Mouse (Mus musculus) v-Abl transformed pro-B cells (cell line): ENCODE measurements around the gene Mfap5.
"Not testable (repeated sequence)": the region's sequence is repeated elsewhere in the genome, so short reads cannot be mapped to it uniquely, and the experiment has no call there.

Experiments used
- in situ Hi-C, 2 experiments: fragments of 400-800 bp; cut with MboI; formaldehyde crosslinking; loops; one replicate each; pipeline ENCODE4 v1.15.1; 2025; ENCODE audit not compliant: unreplicated experiment in 2 of 2

Mfap5 gene

GRCm38 (mm10) chr6:122553606-122554005, 48.0 kb downstream of the Mfap5 start, which contains the start of gene Aicda:
Aicda (plus strand) TSS chr6:122553801.
- in situ Hi-C loops = no loop called here

- in situ Hi-C loops = no loop called here
Measured at GRCm38 (mm10) chr6:122554102-122554501, 48.5 kb downstream of the Mfap5 start.

GRCm38 (mm10) chr6:122555266-122555665, 49.6 kb downstream of the Mfap5 start:
- in situ Hi-C loops = no loop called here

DNA sequence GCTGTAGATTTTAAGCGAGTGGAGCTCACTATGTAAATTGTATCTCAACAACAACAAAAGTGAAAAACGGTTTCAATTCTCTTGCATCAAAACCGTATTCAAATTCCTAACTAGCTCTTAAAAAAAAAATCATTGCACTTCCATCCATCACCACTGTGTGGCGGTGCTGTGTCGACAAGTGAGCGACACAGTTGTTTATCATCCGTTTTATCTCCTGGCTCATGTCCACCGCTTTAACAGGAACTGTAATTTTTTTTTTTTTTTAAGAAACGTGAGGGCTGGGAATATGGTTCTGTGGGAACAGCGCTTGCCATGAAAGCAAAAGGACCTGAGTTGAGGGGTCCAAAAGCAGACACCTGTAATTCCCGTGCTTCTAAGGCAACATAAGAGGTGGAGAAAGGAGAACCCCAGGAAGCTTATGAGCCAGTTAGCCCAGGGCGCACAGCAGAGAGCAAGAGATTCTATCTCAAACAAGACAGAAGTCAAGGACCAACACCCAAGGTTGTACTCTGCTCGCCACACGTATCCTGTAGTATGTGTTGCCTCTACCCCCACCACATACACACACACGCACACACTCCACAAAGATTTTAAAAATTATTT, 51.4 kb downstream of the Mfap5 start:
- in situ Hi-C loops = no loop called here

DNA sequence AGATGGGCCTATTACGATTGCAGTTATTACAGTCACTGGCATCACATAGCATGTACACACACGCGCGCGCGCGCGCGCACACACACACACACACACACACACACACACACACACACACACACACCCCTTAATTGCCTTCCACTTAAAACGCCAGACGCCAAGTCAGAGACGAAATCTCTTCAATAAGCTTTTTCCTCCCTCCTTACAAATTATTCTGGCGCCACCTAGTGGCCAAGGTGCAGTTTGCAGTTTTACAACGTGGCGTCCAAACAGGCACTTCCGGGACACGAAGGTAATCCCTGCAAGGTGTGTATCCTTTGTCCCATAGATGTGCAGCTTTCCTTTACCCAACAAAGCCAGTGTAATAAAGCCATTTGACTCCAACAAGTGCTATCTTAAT, 54.8 kb downstream of the Mfap5 start:
- in situ Hi-C loops = loop anchor here (5.0 to 10.0 kb wide), 6 partner anchors 33 to 312 kb away; partner anchors contain the start of genes Rimklb (in 2 of the 2), M6pr (in 1 of the 2) and Necap1 (in 1 of the 2)

- in situ Hi-C loops = loop anchor here (5.0 to 10.0 kb wide), 6 partner anchors 34 to 311 kb away; partner anchors contain the start of genes Rimklb (in 2 of the 2), M6pr (in 1 of the 2) and Necap1 (in 1 of the 2)
Measured at GRCm38 (mm10) chr6:122561005-122561404, 55.4 kb downstream of the Mfap5 start.

GRCm38 (mm10) chr6:122562463-122562862, 56.8 kb downstream of the Mfap5 start:
- in situ Hi-C loops = loop anchor here (5.0 to 10.0 kb wide), 6 partner anchors 35 to 310 kb away; partner anchors contain the start of genes Rimklb (in 2 of the 2), M6pr (in 1 of the 2) and Necap1 (in 1 of the 2)

DNA sequence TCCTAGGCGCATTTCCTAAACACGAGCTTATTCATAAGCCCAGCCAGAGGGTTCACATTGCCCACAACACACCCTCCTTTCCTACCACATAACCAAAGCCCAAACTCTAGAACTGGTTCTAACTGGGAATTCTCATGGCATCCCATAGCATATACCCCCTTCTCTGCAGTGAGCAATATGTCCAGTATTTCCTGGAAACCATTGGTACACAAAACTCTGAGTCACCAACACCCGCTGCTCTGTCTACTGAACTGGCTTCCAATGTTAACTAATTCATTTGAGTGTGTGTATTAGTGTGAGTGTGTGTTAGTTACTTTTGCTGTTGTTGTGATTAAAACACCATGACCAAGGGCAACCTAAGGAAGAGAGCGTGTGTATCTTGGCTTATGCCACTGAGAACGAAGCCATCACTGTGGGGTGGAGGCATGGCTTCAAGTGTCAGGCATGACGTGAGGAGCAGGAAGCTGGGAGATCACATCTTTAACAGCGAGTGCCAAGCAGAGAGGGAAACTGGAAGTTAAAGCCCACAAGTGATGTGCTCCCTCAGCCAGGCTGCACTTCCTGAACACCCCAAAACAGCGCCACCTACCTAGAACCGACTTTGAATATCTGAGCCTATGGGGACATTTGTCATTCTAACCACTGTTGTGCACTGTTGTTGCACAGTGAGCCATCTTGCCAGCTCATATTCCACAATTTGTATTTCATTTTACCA, 59.6 kb downstream of the Mfap5 start:
- in situ Hi-C loops = loop anchor here (5.0 to 10.0 kb wide), 2 partner anchors 37 to 260 kb away; partner anchors contain the start of genes Apobec1 (in 2 of the 2) and M6pr (in 1 of the 2)

DNA sequence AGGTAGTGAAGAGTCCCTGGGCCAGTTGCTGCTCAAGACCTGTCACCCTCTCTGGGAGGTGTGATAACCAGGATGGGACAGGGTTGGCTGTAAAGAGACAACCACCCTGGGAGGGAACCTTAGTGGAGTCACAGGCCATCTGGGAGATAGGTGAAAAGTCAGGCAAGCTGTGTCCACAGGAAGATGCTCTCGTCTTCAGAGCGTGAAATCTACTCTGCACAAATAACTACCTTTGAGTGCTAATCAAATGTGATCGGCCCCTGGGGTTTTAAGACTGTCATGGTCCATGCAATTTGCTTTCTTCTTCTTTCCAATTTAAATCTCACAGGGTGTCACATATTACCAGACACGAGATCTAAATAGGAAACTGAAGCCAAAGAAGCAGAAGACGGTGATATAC, 63.5 kb downstream of the Mfap5 start:
- in situ Hi-C loops = loop anchor here (5.0 to 10.0 kb wide), 2 partner anchors 33 to 264 kb away; partner anchors contain the start of genes Apobec1 (in 2 of the 2) and M6pr (in 1 of the 2)

DNA sequence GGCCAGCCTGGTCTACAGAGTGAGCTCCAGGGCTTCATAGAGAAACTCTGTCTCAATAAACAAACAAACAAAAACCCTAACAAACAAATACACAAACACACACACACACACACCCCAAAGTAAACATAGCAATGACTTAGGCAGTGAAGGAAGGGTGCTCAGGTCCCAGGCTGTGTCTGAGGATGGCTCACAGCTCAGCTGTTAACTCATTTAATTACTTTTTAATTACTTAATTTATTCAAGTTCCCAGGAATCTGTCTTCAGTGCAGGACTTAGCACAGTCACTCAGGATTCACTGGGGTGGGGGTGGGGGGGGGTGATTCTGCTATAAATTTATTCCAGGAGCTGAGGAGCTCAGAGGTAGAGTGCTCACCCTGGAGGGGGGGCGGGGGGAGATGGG, 64.1 kb downstream of the Mfap5 start:
- in situ Hi-C loops = loop anchor here (5.0 to 10.0 kb wide), 2 partner anchors 33 to 265 kb away; partner anchors contain the start of genes Apobec1 (in 2 of the 2) and M6pr (in 1 of the 2)

DNA sequence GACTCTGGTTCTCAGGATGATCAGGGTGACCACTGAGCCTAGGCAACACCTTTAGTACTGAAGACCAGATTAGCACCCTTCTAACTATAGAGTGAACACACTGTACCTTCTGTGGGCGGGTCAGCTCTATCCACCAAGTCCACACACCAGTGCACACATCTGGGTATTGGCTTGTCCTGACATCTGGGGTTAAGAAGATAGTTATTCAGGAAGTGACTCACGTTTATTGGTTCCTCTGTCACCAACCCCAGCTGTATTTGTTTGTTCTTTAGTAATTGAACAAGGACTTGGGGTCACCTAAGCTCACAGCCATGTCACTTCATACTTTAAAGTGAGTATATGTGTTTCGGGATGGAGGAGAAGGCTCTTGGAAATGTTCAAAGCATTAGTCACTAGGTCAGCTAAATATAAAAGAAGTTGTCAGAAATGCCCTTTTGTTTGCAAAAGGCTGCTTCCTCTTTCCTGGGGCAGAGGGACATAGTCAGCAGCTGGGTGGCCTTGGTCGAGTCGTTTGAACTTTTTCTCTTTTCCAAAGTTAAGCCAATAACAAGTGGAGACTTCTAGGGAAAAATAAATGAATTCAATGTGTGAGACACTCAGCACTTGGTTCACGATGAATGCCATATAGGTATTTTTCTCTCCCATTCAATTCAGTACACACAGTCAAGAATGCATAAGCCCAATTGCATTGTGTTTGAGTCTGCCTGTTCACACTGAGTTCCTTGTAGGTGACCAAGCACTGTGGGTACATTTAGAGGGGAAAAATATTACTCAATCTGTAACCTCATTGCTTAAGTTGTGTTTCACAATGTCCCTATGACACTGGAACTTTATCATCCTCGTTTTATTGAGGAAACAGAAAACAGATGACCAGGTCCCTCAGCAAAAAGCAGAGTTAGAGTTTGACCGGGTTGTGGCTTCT, 65.3 kb downstream of the Mfap5 start:
- in situ Hi-C loops = no loop called here

- in situ Hi-C loops = no loop called here
Measured at GRCm38 (mm10) chr6:122571617-122571959, 65.9 kb downstream of the Mfap5 start.

GRCm38 (mm10) chr6:122575037-122575436, 69.4 kb downstream of the Mfap5 start:
- in situ Hi-C loops = not testable (repeated sequence)

- in situ Hi-C loops = no loop called here
Measured at GRCm38 (mm10) chr6:122577030-122577429, 71.4 kb downstream of the Mfap5 start.
